Mouse (Mus musculus): Measurements from ENCODE around the gene Plcd1.

- TF ChIP-seq CHD1 (IDR thresholded peaks at IDR 0.05; ENCODE audit: low read depth, low read length) (no peak), POLR2A (IDR thresholded peaks at IDR 0.05; ENCODE audit: control insufficient read depth in 1 of 2, insufficient read depth in 1 of 2, low read depth in 1 of 2, low read length in 2 of 2, poor library complexity in 1 of 2) (no peak), NRF1 (IDR thresholded peaks at IDR 0.05; ENCODE audit: insufficient read depth, low read depth, low read length, poor library complexity, severe bottlenecking) (no peak), CHD2 (IDR thresholded peaks at IDR 0.05; ENCODE audit: low read length) (no peak), CTCF (IDR thresholded peaks at IDR 0.05 in 2 of 3, conservative IDR thresholded peaks at IDR 0.05 in 1 of 3; ENCODE audit: control insufficient read depth in 1 of 3, insufficient read depth in 1 of 3, low read depth in 2 of 3, low read length in 3 of 3, poor library complexity in 1 of 3, severe bottlenecking in 1 of 3) (no peak), POLR2AphosphoS2 (IDR thresholded peaks at IDR 0.05; ENCODE audit: low read length) (no peak), GATA1 (IDR thresholded peaks at IDR 0.05; ENCODE audit: low read depth, low read length) (no peak), E2F4 (IDR thresholded peaks at IDR 0.05; ENCODE audit: borderline replicate concordance, low read depth, low read length) (no peak), EP300 (IDR thresholded peaks at IDR 0.05; ENCODE audit: low read depth in 1 of 2, low read length in 2 of 2) (no peak), MXI1 (IDR thresholded peaks at IDR 0.05; ENCODE audit: low read depth, low read length) (no peak), POLR2AphosphoS5 (IDR thresholded peaks at IDR 0.05; ENCODE audit: borderline replicate concordance, low read depth, low read length) (no peak), GABPA (IDR thresholded peaks at IDR 0.05; ENCODE audit: low read depth, low read length) (no peak)
These were observed 9.3 kb downstream of the Plcd1 start for GRCm38 (mm10) chr9:119083966-119084365.

Data from MEL (cell line).